Mouse (Mus musculus) heart, embryonic 11.5 days (tissue): ENCODE results near the gene Smdt1. TPM values are rescaled to one million over a fixed set of nuclear protein-coding genes. Genes with fewer than 3 reads are reported as not detected.

Source experiments
- ATAC-seq: fragments of 200-750 bp; cut with Nextera tagmentation; replicated peaks from 2 replicates; pipeline ENCODE4 v1.8.0; 2017; ENCODE audit warnings: moderate library complexity; ENCODE audit not compliant: insufficient number of reproducible peaks, low FRiP score, low TSS enrichment
- H3K27ac ChIP-seq: fragments of 300-500 bp; sonication (generic); 2 replicates; pipeline ENCODE4 v1.5.1; 2014; ENCODE audit warnings: mild to moderate bottlenecking, low read depth, low read length
- H3K27me3 ChIP-seq: fragments of 300-500 bp; sonication (generic); 2 replicates; pipeline ENCODE4 v1.6.1; 2014; ENCODE audit warnings: mild to moderate bottlenecking, low read length, mixed read lengths; ENCODE audit not compliant: control insufficient read depth, insufficient read depth
- H3K36me3 ChIP-seq: fragments of 300-500 bp; sonication (generic); 2 replicates; pipeline ENCODE4 v1.6.1; 2014; ENCODE audit warnings: mild to moderate bottlenecking, low read length, moderate library complexity, mixed read lengths; ENCODE audit not compliant: control insufficient read depth, insufficient read depth
- H3K4me1 ChIP-seq: fragments of 300-500 bp; sonication (generic); 2 replicates; pipeline ENCODE4 v1.6.1; 2014; ENCODE audit warnings: low read length; ENCODE audit not compliant: control insufficient read depth, insufficient read depth
- H3K4me2 ChIP-seq: fragments of 300-500 bp; sonication (generic); 2 replicates; pipeline ENCODE4 v1.6.1; 2014; ENCODE audit warnings: mild to moderate bottlenecking, moderate library complexity
- H3K4me3 ChIP-seq: fragments of 300-500 bp; sonication (generic); 2 replicates; pipeline ENCODE4 v1.5.1; 2014; ENCODE audit warnings: low read depth, low read length
- H3K9ac ChIP-seq: fragments of 300-500 bp; sonication (generic); 2 replicates; pipeline ENCODE4 v1.6.1; 2014; ENCODE audit warnings: mild to moderate bottlenecking, low read depth, low read length, moderate library complexity
- H3K9me3 ChIP-seq: fragments of 300-500 bp; sonication (generic); replicated peaks from 2 replicates; pipeline ENCODE4 v1.6.1; 2016; ENCODE audit warnings: low read length; ENCODE audit not compliant: control insufficient read depth
- WGBS: fragments of 180-500 bp; shearing (Covaris S2); extraction: QIAGEN DNeasy Blood & Tissue Kit; methylation state at CpG from one replicate; pipeline ENCODE4 v1.1.7; 2014; ENCODE audit not compliant: insufficient replicate concordance; 5-methylcytosine and 5-hydroxymethylcytosine counted together
- polyA plus RNA-seq: library from polyadenylated mRNA; unstranded; fragments of >200 nt; fragmentation: Nextera tagmentation; extraction: Ambion mirVana; gene quantifications from 2 replicates; pipeline ENCODE4 v1.2.1, GENCODE M21; 2014

Gene Smdt1
- polyA plus RNA-seq: 320 and 330 TPM in 2 replicates

DNA sequence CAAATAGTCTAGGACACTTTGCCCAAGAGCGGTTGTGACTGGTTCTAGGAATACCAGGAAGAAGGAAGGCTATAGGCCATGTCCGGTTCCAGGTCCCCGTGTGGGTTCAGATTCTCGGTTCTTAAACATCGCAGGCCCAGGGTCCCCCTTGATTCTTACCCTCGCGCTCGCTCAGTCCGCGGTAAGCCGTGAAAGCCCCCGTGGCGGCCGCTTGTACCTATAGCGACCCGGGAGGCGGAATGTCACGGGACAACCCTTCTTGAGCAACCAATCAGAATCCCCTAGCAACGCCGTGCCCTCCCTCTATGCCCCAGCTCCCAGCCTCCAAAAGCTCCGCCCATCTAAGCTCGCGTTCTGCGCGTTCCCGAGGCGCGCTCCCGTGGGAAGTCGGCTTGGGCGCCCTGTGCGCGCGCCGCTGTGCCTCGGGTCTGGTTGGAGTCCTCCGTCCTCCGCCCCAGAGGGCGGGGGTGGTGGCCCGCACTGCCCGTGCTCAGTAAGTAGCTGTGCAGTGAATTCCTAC is at the start of gene Smdt1, which contains the start of the genes Naga and Pheta2:
TSS of gene Smdt1 (plus strand) at position 367 of the 520 bp plus-strand sequence.
TSS of gene Naga (minus strand) at position 333 of the 520 bp plus-strand sequence.
TSS of gene Pheta2 (plus strand) at position 350 of the 520 bp plus-strand sequence.
- Histone ChIP-seq H3K4me2 (peak within 1 kb of the TSS; percentile 83), H3K36me3 (peaks cover 8% of the 10 kb centered on the region), H3K27ac (peak within 1 kb of the TSS; percentile 94), H3K4me1 (peaks cover 34% of the 10 kb centered on the region), H3K4me3 (peak within 1 kb of the TSS; percentile 63), H3K9ac (peak within 1 kb of the TSS; percentile 74), H3K9me3 (no peaks in the 10 kb centered on the region), H3K27me3 (no peaks in the 10 kb centered on the region)
- WGBS: under 1% methylated on average over 41 of the region's 41 CpGs
- peak; percentile 82 for ATAC-seq

DNA sequence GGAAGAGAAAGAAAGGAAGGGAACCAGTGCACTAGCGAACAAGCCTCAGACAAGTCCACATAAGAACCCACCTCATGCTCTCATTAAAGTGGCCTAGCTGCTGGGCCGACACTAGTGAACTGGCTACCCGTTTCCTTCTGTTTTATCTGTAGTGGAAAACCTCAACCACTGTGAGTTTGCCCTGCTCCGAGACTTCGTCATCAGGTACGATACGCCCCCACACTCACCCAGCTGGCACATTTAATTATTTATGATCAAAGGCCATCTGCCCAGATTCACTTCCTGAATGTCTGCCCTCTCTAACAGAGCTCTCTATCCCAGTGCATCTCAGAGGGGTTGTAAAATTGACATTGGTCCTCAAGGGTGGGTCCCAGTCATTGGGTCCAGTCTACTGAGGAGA is 48.5 kb upstream of the Smdt1 start:
- no peak overlapping the region for H3K27ac ChIP-seq
- 83% methylated on average over 7 of the region's 7 CpGs for WGBS
- ATAC-seq: no peak

DNA sequence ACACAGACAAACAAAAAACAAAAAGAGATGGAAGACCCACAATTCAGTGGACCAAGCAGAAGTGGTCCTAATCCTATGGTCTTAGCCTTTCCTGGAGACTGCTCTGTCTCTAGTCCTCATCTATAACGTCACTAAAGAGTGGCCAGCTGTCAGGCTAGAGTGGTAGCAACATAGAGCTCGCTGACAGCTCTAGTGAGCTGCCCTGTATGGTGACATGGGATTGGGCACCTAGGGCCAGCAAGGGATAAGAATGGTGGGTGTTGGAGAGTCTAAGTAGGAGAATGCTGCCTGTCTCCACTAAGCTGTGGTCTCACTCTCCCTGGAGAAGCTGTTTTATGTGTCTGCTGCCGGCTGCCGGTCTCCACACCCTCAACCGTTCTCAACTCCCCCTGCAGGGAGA is 45.9 kb upstream of the Smdt1 start:
- peak overlapping the region; percentile 52 for H3K4me2 ChIP-seq

More for the DNA sequence above, 48.5 kb upstream of the Smdt1 start:
- Histone ChIP-seq H3K4me3 (no peak overlapping the region), H3K27me3 (no peaks in the 10 kb centered on the region), H3K9ac (no peak overlapping the region), H3K4me2 (no peak overlapping the region), H3K4me1 (peaks cover 10% of the 10 kb centered on the region), H3K36me3 (no peaks in the 10 kb centered on the region), H3K9me3 (no peaks in the 10 kb centered on the region)

DNA sequence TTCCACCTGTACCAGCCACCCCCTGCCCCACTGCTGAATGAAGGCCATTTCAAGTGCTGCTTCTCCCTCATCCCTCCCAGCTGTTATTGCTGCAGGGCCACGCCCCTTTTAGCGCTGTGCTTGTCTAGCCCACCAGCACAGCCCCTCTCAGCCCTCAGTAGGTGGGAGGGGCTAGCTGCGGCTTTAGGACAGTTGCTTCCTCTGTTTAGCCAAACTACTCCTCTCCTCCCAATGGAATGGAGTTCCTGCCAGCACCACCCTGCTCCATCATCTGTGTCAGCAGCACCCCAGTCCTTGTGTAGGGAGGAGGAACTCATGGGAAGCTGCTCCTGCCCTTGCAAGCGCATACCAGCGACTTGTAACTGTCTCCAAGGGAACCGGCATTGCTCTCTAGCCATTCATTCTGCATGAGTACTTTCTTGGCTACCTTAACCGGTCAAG is 45.5 kb upstream of the Smdt1 start:
- Histone ChIP-seq H3K27me3 (no peaks in the 10 kb centered on the region), H3K4me2 (peak overlapping the region; percentile 52), H3K4me1 (peaks cover 10% of the 10 kb centered on the region), H3K27ac (no peak overlapping the region), H3K36me3 (no peaks in the 10 kb centered on the region), H3K9me3 (no peaks in the 10 kb centered on the region), H3K4me3 (0 out of 2 replicates have a peak overlapping the region, but pooled peaks have one; percentile 14), H3K9ac (peak overlapping the region; percentile 43; the same call in 1 of the 2 replicates)
- ATAC-seq: 0 out of 2 replicates have a peak, but pooled peaks have one; percentile 31
- WGBS: 12% methylated on average over 7 of the region's 7 CpGs

More for the DNA sequence above, 45.9 kb upstream of the Smdt1 start:
- 0 out of 2 replicates have a peak overlapping the region, but pooled peaks have one; percentile 14 for H3K4me3 ChIP-seq
- 22% methylated on average over 5 of the region's 5 CpGs for WGBS
- H3K9me3 ChIP-seq: no peaks in the 10 kb centered on the region
- no peaks in the 10 kb centered on the region for H3K27me3 ChIP-seq
- no peak for ATAC-seq
- H3K36me3 ChIP-seq: no peaks in the 10 kb centered on the region
- H3K27ac ChIP-seq: no peak overlapping the region
- no peak overlapping the region for H3K9ac ChIP-seq
- H3K4me1 ChIP-seq: peaks cover 10% of the 10 kb centered on the region

DNA sequence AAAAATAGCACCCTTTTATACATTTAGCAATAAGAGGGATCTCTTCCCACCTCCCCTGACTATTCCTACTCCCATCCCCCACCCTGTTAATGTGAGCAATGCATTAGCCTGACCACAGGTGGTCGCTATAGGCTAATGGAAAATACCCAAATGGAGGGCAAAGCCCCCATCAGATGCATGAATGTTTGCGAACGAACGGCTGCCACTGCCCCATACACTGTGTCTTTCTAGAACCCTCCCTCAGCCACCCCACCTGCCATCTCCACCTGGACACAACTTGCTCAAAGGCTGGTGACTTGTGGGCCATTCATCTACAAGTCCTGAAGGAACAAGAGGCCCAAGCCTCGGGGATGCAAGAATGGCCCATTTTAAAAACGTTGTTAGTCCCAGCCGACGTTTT is 44.7 kb upstream of the Smdt1 start:
- WGBS: 47% methylated on average over 8 of the region's 8 CpGs
- Histone ChIP-seq H3K36me3 (no peaks in the 10 kb centered on the region), H3K9ac (no peak overlapping the region), H3K4me3 (no peak overlapping the region), H3K9me3 (no peaks in the 10 kb centered on the region), H3K4me2 (no peak overlapping the region), H3K27me3 (no peaks in the 10 kb centered on the region), H3K4me1 (peaks cover 10% of the 10 kb centered on the region), H3K27ac (no peak overlapping the region)
- no peak for ATAC-seq

DNA sequence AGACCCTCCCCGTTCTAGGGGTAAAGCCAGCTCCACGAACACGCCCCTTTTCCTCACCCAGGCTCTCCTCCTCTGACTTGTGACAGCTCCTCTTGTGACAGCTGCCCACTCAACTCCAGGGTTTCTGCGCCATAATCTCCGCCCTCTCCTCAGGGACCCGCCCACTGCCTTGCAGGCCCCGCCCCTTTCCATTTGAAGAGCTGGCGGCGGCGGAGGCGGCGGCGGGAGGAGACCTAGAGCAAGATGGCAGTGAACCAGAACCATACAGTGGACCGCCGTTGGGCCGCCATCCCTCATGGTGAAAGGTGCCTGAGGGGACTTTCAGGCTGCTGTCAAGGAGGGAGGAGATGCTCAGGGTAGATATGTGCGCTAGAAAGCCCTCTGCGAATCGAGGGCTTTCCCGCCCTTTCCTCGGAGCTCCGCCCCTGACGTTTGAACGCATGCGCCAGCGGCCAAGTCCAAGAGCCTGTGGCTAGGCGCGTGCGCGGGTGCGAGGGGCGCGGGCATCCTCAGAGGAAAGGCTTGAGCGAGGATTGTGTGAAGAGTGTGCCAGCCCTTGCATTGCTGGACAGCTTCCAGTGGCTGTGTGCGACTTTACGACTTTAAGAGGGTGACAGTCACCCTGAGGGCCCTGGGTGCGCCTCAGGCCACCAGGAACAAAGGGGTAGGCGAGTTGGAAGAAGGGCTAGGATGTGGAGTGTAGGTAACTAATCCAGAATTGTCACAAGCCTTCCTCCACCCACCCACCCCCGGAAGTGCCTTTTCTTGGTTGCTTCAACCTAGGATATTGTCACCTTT is 39.8 kb upstream of the Smdt1 start, which contains the start of gene Wbp2nl:
TSS of gene Wbp2nl (plus strand) at position 191 of the 798 bp plus-strand sequence.
- Histone ChIP-seq H3K36me3 (no peaks in the 10 kb centered on the region), H3K4me2 (peak within 1 kb of the TSS; percentile 50), H3K27ac (no peak within 1 kb of the TSS), H3K27me3 (no peaks in the 10 kb centered on the region), H3K4me1 (no peaks in the 10 kb centered on the region), H3K9ac (no peak within 1 kb of the TSS), H3K4me3 (no peak within 1 kb of the TSS), H3K9me3 (no peaks in the 10 kb centered on the region)
- 48% methylated on average over 39 of the region's 39 CpGs for WGBS
- peak; percentile 65 for ATAC-seq

DNA sequence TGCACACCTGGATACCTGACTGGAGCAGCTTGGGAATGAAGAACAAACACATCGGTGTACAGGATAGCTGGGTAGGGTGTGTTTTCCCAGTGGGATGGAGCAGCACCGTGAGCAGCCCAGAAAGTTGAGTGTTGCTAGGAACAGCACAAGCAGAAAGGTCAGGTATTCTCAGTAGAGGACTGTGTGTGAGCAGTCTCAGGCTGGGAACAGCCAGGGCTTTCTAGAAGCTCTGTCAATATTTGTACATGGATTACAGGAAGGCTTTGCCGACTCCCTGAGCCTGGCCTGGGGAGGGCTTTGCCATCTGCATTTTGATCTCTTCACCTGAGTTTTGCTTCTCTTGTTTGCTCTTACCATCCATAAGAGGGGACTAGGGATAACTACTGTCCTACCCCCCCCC is 31.7 kb upstream of the Smdt1 start:
- no peak overlapping the region for H3K4me3 ChIP-seq
- no peaks in the 10 kb centered on the region for H3K4me1 ChIP-seq
- H3K4me2 ChIP-seq: no peak overlapping the region
- H3K9me3 ChIP-seq: no peaks in the 10 kb centered on the region
- H3K27me3 ChIP-seq: no peaks in the 10 kb centered on the region
- no peak overlapping the region for H3K27ac ChIP-seq
- H3K36me3 ChIP-seq: no peaks in the 10 kb centered on the region
- 68% methylated on average over 3 of the region's 3 CpGs for WGBS
- no peak for ATAC-seq
- H3K9ac ChIP-seq: no peak overlapping the region

DNA sequence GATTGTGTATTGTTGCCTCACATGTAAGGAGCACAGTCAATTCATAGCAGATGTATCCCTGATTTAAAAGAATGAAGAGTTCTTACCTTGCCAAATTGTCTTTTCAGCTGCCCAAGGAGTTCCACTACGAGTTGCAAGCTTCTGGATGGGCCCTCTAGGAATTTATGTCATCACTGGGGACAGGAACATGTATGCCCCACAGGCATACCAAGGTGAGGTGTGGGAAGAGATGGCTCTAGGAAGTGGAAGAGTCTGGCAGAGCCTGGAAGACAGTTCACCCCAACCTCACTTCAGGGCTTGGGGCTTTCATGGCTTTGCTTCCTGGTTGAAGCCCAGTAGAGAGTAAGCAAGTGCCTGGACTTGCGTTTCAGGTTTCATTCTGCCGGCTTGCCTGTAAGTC is 30.3 kb upstream of the Smdt1 start:
- H3K36me3 ChIP-seq: no peaks in the 10 kb centered on the region
- no peak overlapping the region for H3K4me2 ChIP-seq
- no peaks in the 10 kb centered on the region for H3K27me3 ChIP-seq
- no peak overlapping the region for H3K27ac ChIP-seq
- no peak for ATAC-seq
- H3K9ac ChIP-seq: no peak overlapping the region
- no peaks in the 10 kb centered on the region for H3K4me1 ChIP-seq
- WGBS: 77% methylated on average over 3 of the region's 3 CpGs
- no peaks in the 10 kb centered on the region for H3K9me3 ChIP-seq
- no peak overlapping the region for H3K4me3 ChIP-seq
